Mouse (Mus musculus): ENCODE data around the gene Hist2h2aa2.
A peak's percentile ranks its signal among the peaks of the same experiment; 100 is the strongest.
"Not testable (repeated sequence)": the region's sequence is repeated elsewhere in the genome, so short reads cannot be mapped to it uniquely, and the experiment has no call there.

Hist2h2aa2 gene

DNA sequence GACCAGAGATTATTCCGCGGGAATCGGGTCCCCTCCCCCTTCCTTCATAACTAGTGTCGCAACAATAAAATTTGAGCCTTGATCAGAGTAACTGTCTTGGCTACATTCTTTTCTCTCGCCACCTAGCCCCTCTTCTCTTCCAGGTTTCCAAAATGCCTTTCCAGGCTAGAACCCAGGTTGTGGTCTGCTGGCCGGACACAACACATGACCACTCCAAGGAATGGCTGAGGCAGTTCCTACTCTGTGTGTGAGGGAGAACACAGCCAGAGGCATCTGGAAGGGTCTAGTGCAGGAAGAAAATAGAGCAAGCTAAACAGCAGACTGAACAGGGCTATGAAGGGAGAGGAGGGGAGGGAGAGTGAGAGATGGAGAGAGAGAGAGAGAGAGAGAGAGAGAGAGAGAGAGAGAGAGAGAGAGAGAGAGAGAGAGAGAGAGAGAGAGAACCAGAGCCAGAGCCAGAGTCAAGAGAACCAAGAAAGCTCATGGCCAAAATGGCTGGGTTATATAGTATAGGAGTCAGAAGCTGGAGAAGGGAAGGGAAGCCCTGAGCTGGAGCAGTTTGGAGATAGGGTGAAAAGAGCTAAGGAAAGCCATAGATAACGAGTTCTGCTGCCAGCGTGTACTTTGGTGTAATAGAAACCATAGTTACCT is 41.4 kb downstream of the Hist2h2aa2 start:
- not testable (repeated sequence) for DNase-seq (ENCODE audit: extremely low spot score, low spot score)

GRCm38 (mm10) chr3:96198181-96198580 is 41.9 kb downstream of the Hist2h2aa2 start:
- no peak for DNase-seq (ENCODE audit: extremely low spot score, low spot score)

- DNase-seq (ENCODE audit: extremely low spot score, low spot score): peak; percentile 84
Observed at GRCm38 (mm10) chr3:96197129-96197749, 42.8 kb downstream of the Hist2h2aa2 start.

DNA sequence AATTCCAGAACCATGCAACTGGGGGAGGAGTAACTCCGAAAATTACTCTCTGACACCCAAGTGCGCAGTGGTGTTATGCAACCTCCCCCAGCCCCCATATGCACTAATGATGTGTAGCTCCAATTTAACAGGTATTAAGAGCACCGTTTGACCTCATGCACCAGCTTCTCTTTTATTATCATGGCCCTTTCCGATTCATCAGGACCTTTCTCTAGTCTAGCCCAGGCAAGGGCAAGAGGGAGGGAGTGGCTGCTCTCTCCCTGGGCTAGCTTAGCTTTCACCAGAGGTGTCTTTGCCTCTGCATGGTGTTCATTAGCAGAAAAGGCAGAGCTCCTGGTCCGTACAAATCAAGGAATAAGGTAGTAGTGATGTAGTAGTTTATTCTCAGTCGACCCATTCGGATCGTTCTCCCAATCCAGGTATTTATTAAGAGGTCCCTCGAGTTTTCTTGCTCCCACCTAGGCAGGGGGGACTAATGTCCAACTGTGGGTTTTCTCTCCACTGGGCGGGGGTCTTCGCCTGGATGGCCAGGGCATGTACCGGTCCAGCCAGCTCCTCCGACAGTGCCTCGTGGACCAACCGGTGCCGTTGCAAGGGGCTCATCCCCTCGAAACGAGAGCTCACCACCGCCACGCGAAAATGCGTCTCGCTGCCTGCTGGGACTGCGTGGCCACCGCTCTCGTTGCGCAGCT is 43.5 kb downstream of the Hist2h2aa2 start:
- DNase-seq (ENCODE audit: extremely low spot score, low spot score): no peak

DNA sequence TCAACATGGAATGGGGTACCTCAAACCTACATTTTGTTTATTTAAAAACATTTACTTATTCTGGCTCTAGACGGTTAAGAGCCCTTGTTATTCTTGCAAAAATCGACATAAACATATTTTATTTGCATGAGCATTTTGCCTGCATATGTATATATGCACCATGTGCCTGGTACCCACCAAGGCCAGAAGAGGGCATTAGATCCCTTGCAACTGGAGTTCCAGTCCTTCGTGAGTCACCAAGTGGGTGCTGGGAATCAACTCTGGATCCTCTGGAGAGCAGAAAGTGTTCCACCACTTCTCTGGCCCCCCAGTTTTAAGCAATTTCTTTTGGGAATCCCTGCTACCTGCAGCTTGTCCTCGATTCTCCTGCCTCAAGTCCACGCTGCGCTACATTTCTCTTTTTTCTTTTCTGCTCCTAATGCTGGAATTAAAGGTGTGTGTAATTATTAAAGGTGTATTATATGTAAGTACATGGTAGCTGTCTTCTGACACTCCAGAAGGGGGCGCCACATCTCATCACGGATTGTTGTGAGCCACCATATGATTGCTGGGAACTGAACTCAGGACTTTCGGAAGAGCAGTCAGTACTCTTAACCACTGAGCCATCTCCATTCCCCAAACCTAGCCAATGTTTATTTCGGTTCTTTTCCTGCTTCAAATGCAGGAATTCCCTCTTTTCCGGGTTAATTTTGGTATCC is 44.3 kb downstream of the Hist2h2aa2 start:
- no peak for DNase-seq (ENCODE audit: extremely low spot score, low spot score)

DNA sequence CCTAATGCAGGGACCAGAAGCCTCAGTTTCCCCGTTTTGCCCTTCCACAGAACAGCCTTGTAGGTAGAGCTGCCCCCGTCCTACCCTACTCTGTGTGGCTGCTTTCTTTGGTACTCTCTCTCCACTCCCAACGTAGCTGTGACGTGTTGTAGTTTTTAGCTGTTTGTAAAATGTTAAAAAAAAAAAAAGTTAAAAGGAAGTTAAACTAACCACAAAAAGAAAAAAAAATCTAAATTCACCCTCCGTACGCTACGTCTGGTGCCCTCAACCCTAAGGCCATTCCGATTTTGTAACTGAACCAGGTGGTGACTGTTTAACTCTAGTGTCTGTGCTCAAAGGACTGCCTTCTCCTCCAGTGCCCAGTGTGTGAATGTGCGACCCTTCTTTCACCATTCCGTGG is 45.1 kb downstream of the Hist2h2aa2 start:
- DNase-seq (ENCODE audit: extremely low spot score, low spot score): no peak

DNA sequence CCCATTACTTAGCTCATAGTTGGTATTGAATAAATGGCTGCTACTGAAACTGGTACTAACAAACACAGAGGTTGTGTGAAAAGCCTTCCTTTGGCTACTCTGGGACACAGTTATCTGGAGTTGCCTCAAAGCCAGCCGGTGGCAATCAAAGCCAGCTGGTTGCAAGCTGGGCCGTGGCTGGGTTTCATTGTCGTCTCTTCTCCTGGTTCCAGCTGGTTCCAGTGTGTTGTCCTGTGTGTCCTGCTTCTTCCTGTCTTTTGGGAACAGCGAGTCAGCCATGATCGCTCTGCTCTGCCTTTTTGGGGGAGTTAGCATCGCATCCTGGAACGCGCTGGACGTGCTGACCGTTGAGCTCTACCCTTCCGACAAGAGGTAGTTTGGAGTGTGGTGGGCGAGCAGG is 47.1 kb downstream of the Hist2h2aa2 start:
- DNase-seq (ENCODE audit: extremely low spot score, low spot score): no peak

Measured in neural tube, embryonic 10.5 days (tissue).